25 mouse cellular contexts compared by ENCODE assay signal in genomic region chr7:45193871-45194785, GRCm38 (mm10). TPM values are rescaled to one million over a fixed set of nuclear protein-coding genes. Genes with fewer than 3 reads are reported as not detected.
DNase-seq lines count a peak whose midpoint lies in the region; ATAC-seq and TF ChIP-seq lines count a peak whose summit lies in the region.
"Had no signal": no experiment of that assay in that cellular context is flagged by ENCODE, and none has a peak within 500 bp of the region (broad histone marks: within the 10 kb centered on the region; RNA-seq: fewer than 3 reads in every experiment).

No protein-coding gene starts in this region.

- H3K4me1 ChIP-seq in intestine, embryonic 16.5 days (ENCODE audit: control insufficient read depth, insufficient read depth, low read length) = no peaks in the 10 kb centered on the region
- no peaks in the 10 kb centered on the region for H3K4me1 ChIP-seq in intestine, postnatal 0 days (replicated peaks; ENCODE audit: control insufficient read depth, insufficient read depth, low read length)
- no peaks in the 10 kb centered on the region for H3K4me1 ChIP-seq in hindbrain, postnatal 0 days (ENCODE audit: insufficient read depth, low read length)
- H3K4me1 ChIP-seq in forebrain, postnatal 0 days (ENCODE audit: insufficient read depth) = no peaks in the 10 kb centered on the region
- H3K4me1 ChIP-seq: liver, embryonic 12.5 days had no signal

- peak; percentile 81 for DNase-seq in cerebellum, adult 11-12 months
- DNase-seq in cerebellum, postnatal 25 days = peak; percentile 72 to 83
- DNase-seq in hindbrain, postnatal 0 days (ENCODE audit: low spot score) = no peak
- no peak for DNase-seq in forebrain, postnatal 0 days
- DNase-seq: adrenal gland, postnatal 36 days; heart, postnatal 4 days; right cerebral cortex, postnatal 14 days; thymus, postnatal 4 days had no signal

- H3K4me2 ChIP-seq in intestine, embryonic 16.5 days (ENCODE audit: low read depth, low read length) = no peak overlapping the region
- no peak overlapping the region for H3K4me2 ChIP-seq in intestine, postnatal 0 days (replicated peaks; ENCODE audit: low read depth)
- H3K4me2 ChIP-seq in hindbrain, postnatal 0 days (ENCODE audit: low read depth, low read length) = no peak overlapping the region
- H3K4me2 ChIP-seq in forebrain, postnatal 0 days (ENCODE audit: low read depth) = no peak overlapping the region
- H3K4me2 ChIP-seq: forebrain, embryonic 15.5 days; heart, embryonic 12.5 days; liver, embryonic 12.5 days; lung, embryonic 15.5 days; neural tube, embryonic 12.5 days had no signal

- no peaks in the 10 kb centered on the region for H3K9me3 ChIP-seq in intestine, embryonic 16.5 days (ENCODE audit: control insufficient read depth, low read length)
- H3K9me3 ChIP-seq in intestine, postnatal 0 days (ENCODE audit: control insufficient read depth) = no peaks in the 10 kb centered on the region
- no peaks in the 10 kb centered on the region for H3K9me3 ChIP-seq in hindbrain, postnatal 0 days (ENCODE audit: low read length)
- no peaks in the 10 kb centered on the region for H3K9me3 ChIP-seq in forebrain, postnatal 0 days (ENCODE audit: low read length)
- H3K9me3 ChIP-seq: forebrain, embryonic 15.5 days; heart, embryonic 12.5 days; liver, embryonic 12.5 days; lung, embryonic 15.5 days; megakaryocyte, embryonic 14.5 days; neural tube, embryonic 12.5 days had no signal

- no peaks in the 10 kb centered on the region for H3K36me3 ChIP-seq in intestine, embryonic 16.5 days (ENCODE audit: control insufficient read depth, insufficient read depth, low read length)
- H3K36me3 ChIP-seq in intestine, postnatal 0 days (ENCODE audit: control insufficient read depth, insufficient read depth) = no peaks in the 10 kb centered on the region
- no peaks in the 10 kb centered on the region for H3K36me3 ChIP-seq in hindbrain, postnatal 0 days (ENCODE audit: insufficient read depth, low read length)
- no peaks in the 10 kb centered on the region for H3K36me3 ChIP-seq in forebrain, postnatal 0 days (ENCODE audit: insufficient read depth)
- H3K36me3 ChIP-seq: forebrain, embryonic 15.5 days; heart, embryonic 12.5 days; liver, embryonic 12.5 days; lung, embryonic 15.5 days; neural tube, embryonic 12.5 days had no signal

- TF ChIP-seq CTCF in intestine, postnatal 0 days (IDR thresholded peaks at IDR 0.05; ENCODE audit: low read depth) = no peak
- TF ChIP-seq CTCF in hindbrain, postnatal 0 days (IDR thresholded peaks at IDR 0.05; ENCODE audit: low read depth) = no peak
- TF ChIP-seq CTCF in forebrain, postnatal 0 days (IDR thresholded peaks at IDR 0.05; ENCODE audit: low read depth) = no peak

- H3K4me3 ChIP-seq in intestine, embryonic 16.5 days (ENCODE audit: low read length) = no peak overlapping the region
- H3K4me3 ChIP-seq in intestine, postnatal 0 days (ENCODE audit: low read depth, low read length) = no peak overlapping the region
- H3K4me3 ChIP-seq in hindbrain, postnatal 0 days (ENCODE audit: low read length) = no peak overlapping the region
- H3K4me3 ChIP-seq in forebrain, postnatal 0 days (ENCODE audit: low read depth, low read length) = no peak overlapping the region
- H3K4me3 ChIP-seq: erythroblast, embryonic 14.5 days; forebrain, embryonic 15.5 days; heart, embryonic 12.5 days; liver, embryonic 12.5 days; lung, embryonic 15.5 days; megakaryocyte, embryonic 14.5 days; neural tube, embryonic 12.5 days had no signal

- peak; percentile 37; the same call in 1 of the 2 replicates for ATAC-seq in intestine, embryonic 16.5 days
- no peak for ATAC-seq in intestine, postnatal 0 days
- ATAC-seq in megakaryocyte-erythroid progenitor cell, adult 5-6 weeks (replicated peaks; ENCODE audit: low FRiP score, low TSS enrichment, poor library complexity, severe bottlenecking) = peak; percentile 31
- no peak for ATAC-seq in hindbrain, postnatal 0 days
- ATAC-seq in forebrain, postnatal 0 days = no peak
- ATAC-seq: forebrain, embryonic 15.5 days; inflammation-experienced regulatory T-cells, adult 6 months; liver, embryonic 12.5 days had no signal

- 74% methylated on average over 17 of the region's 17 CpGs for WGBS in intestine, embryonic 16.5 days
- WGBS in intestine, postnatal 0 days = 69% methylated on average over 17 of the region's 17 CpGs
- WGBS in hindbrain, postnatal 0 days = 63% methylated on average over 17 of the region's 17 CpGs
- WGBS in forebrain, postnatal 0 days = 78% methylated on average over 17 of the region's 17 CpGs

- no peak overlapping the region for H3K9ac ChIP-seq in intestine, embryonic 16.5 days (ENCODE audit: low read depth, low read length)
- no peak overlapping the region for H3K9ac ChIP-seq in intestine, postnatal 0 days (ENCODE audit: low read depth, low read length)
- no peak overlapping the region for H3K9ac ChIP-seq in hindbrain, postnatal 0 days (replicated peaks; ENCODE audit: low read length)
- H3K9ac ChIP-seq in forebrain, postnatal 0 days = no peak overlapping the region
- H3K9ac ChIP-seq: forebrain, embryonic 15.5 days; heart, embryonic 12.5 days; liver, embryonic 12.5 days; lung, embryonic 15.5 days had no signal

- no peaks in the 10 kb centered on the region for H3K27me3 ChIP-seq in intestine, embryonic 16.5 days (replicated peaks; ENCODE audit: control insufficient read depth, insufficient read depth, low read length)
- H3K27me3 ChIP-seq in intestine, postnatal 0 days (replicated peaks; ENCODE audit: control insufficient read depth, insufficient read depth, low read length) = peaks cover 19% of the 10 kb centered on the region; the same call in 1 of the 2 replicates
- H3K27me3 ChIP-seq in hindbrain, postnatal 0 days (ENCODE audit: insufficient read depth, low read length) = no peaks in the 10 kb centered on the region
- no peaks in the 10 kb centered on the region for H3K27me3 ChIP-seq in forebrain, postnatal 0 days (ENCODE audit: insufficient read depth, low read length)
- H3K27me3 ChIP-seq: forebrain, embryonic 15.5 days had no signal

- H3K27ac ChIP-seq in intestine, embryonic 16.5 days (ENCODE audit: low read length) = no peak overlapping the region
- no peak overlapping the region for H3K27ac ChIP-seq in intestine, postnatal 0 days (ENCODE audit: low read depth, low read length)
- H3K27ac ChIP-seq in hindbrain, postnatal 0 days = no peak overlapping the region
- H3K27ac ChIP-seq in forebrain, postnatal 0 days (ENCODE audit: low read depth, low read length) = no peak overlapping the region
- H3K27ac ChIP-seq: forebrain, embryonic 15.5 days; liver, embryonic 12.5 days; lung, embryonic 15.5 days; neural tube, embryonic 12.5 days had no signal

RNA-seq across cellular contexts. Expression of gene Ccdc155, which starts 10.6 kb away (rescaled TPM):
- 0.44 and 0.62 TPM in 2 replicates for polyA plus RNA-seq in intestine, embryonic 16.5 days (2015; fragmentation: Nextera tagmentation; extraction: Ambion mirVana)
- 0.07 TPM in 1 of 2 replicates, not detected in the other for polyA plus RNA-seq in intestine, postnatal 0 days (2015; fragmentation: Nextera tagmentation; extraction: Ambion mirVana)
- 0.89 and 2.0 TPM in 2 replicates for total RNA-seq in megakaryocyte-erythroid progenitor cell, adult 5-6 weeks (2014; fragmentation: Nextera tagmentation)
- total RNA-seq in megakaryocyte-erythroid progenitor cell, adult 5-6 weeks (2017) = 0.52 and 1.1 TPM in 2 replicates
- total RNA-seq in hindbrain, postnatal 0 days (2014; rRNA removed) = 0.10 TPM in 1 of 2 replicates, not detected in the other
- 0.46 and 0.55 TPM in 2 replicates for polyA plus RNA-seq in hindbrain, postnatal 0 days (2015; fragmentation: Nextera tagmentation; extraction: Ambion mirVana)
- 0.14 and 0.46 TPM in 2 replicates for total RNA-seq in forebrain, postnatal 0 days (2014; rRNA removed)
- polyA plus RNA-seq in forebrain, postnatal 0 days (2015; fragmentation: Nextera tagmentation; extraction: Ambion mirVana) = 0.35 and 0.97 TPM in 2 replicates
- total RNA-seq: adrenal gland, postnatal 36 days had no signal
- polyA plus RNA-seq: C2C12 had no signal

RNA-seq across cellular contexts. Expression of gene Pth2, which starts 13.3 kb away (rescaled TPM):
- not detected in 2 replicates for polyA plus RNA-seq in intestine, embryonic 16.5 days (2015; fragmentation: Nextera tagmentation; extraction: Ambion mirVana)
- polyA plus RNA-seq in intestine, postnatal 0 days (2015; fragmentation: Nextera tagmentation; extraction: Ambion mirVana) = not detected in 2 replicates
- total RNA-seq in megakaryocyte-erythroid progenitor cell, adult 5-6 weeks (2014; fragmentation: Nextera tagmentation) = not detected in 2 replicates
- total RNA-seq in megakaryocyte-erythroid progenitor cell, adult 5-6 weeks (2017) = not detected in 2 replicates
- not detected in 2 replicates for total RNA-seq in hindbrain, postnatal 0 days (2014; rRNA removed)
- 1.1 and 2.1 TPM in 2 replicates for polyA plus RNA-seq in hindbrain, postnatal 0 days (2015; fragmentation: Nextera tagmentation; extraction: Ambion mirVana)
- total RNA-seq in forebrain, postnatal 0 days (2014; rRNA removed) = not detected in 2 replicates
- 0.34 and 0.48 TPM in 2 replicates for polyA plus RNA-seq in forebrain, postnatal 0 days (2015; fragmentation: Nextera tagmentation; extraction: Ambion mirVana)
- total RNA-seq: adrenal gland, postnatal 36 days; granulocyte monocyte progenitor cell, adult 5-6 weeks; heart, postnatal 4 days; layer of hippocampus, postnatal 25 days; left cerebral cortex, postnatal 36 days had no signal
- polyA plus RNA-seq: C2C12; erythroblast, embryonic 14.5 days; forebrain, embryonic 15.5 days; inflammation-experienced regulatory T-cells, adult 6 months; kidney, embryonic 14.5 days; large intestine, adult 2 months; liver, embryonic 12.5 days; lung, embryonic 15.5 days; neural tube, embryonic 12.5 days had no signal

RNA-seq across cellular contexts. Expression of gene Gfy, which starts 14.8 kb away (rescaled TPM):
- polyA plus RNA-seq in intestine, embryonic 16.5 days (2015; fragmentation: Nextera tagmentation; extraction: Ambion mirVana) = not detected in 2 replicates
- polyA plus RNA-seq in intestine, postnatal 0 days (2015; fragmentation: Nextera tagmentation; extraction: Ambion mirVana) = not detected in 2 replicates
- not detected in 2 replicates for total RNA-seq in megakaryocyte-erythroid progenitor cell, adult 5-6 weeks (2014; fragmentation: Nextera tagmentation)
- 1.9 TPM in 1 of 2 replicates, not detected in the other for total RNA-seq in megakaryocyte-erythroid progenitor cell, adult 5-6 weeks (2017)
- 0.36 TPM in 1 of 2 replicates, not detected in the other for total RNA-seq in hindbrain, postnatal 0 days (2014; rRNA removed)
- not detected in 2 replicates for polyA plus RNA-seq in hindbrain, postnatal 0 days (2015; fragmentation: Nextera tagmentation; extraction: Ambion mirVana)
- not detected in 2 replicates for total RNA-seq in forebrain, postnatal 0 days (2014; rRNA removed)
- polyA plus RNA-seq in forebrain, postnatal 0 days (2015; fragmentation: Nextera tagmentation; extraction: Ambion mirVana) = 0.21 TPM in 1 of 2 replicates, not detected in the other
- total RNA-seq: adrenal gland, postnatal 36 days; granulocyte monocyte progenitor cell, adult 5-6 weeks; heart, postnatal 4 days had no signal
- polyA plus RNA-seq: C2C12; erythroblast, embryonic 14.5 days; forebrain, embryonic 15.5 days; heart, embryonic 12.5 days; inflammation-experienced regulatory T-cells, adult 6 months; kidney, embryonic 14.5 days; large intestine, adult 2 months; liver, embryonic 12.5 days; lung, embryonic 15.5 days; neural tube, embryonic 12.5 days had no signal

RNA-seq across cellular contexts. Expression of gene Dkkl1, which starts 17.8 kb away (rescaled TPM):
- 0.86 and 1.3 TPM in 2 replicates for polyA plus RNA-seq in intestine, embryonic 16.5 days (2015; fragmentation: Nextera tagmentation; extraction: Ambion mirVana)
- 0.47 and 0.55 TPM in 2 replicates for polyA plus RNA-seq in intestine, postnatal 0 days (2015; fragmentation: Nextera tagmentation; extraction: Ambion mirVana)
- total RNA-seq in megakaryocyte-erythroid progenitor cell, adult 5-6 weeks (2014; fragmentation: Nextera tagmentation) = 32.2 and 40.5 TPM in 2 replicates
- 16.4 and 32.1 TPM in 2 replicates for total RNA-seq in megakaryocyte-erythroid progenitor cell, adult 5-6 weeks (2017)
- 15.7 and 18.3 TPM in 2 replicates for total RNA-seq in hindbrain, postnatal 0 days (2014; rRNA removed)
- 24.0 and 25.4 TPM in 2 replicates for polyA plus RNA-seq in hindbrain, postnatal 0 days (2015; fragmentation: Nextera tagmentation; extraction: Ambion mirVana)
- 8.4 and 9.1 TPM in 2 replicates for total RNA-seq in forebrain, postnatal 0 days (2014; rRNA removed)
- polyA plus RNA-seq in forebrain, postnatal 0 days (2015; fragmentation: Nextera tagmentation; extraction: Ambion mirVana) = 8.9 and 12.1 TPM in 2 replicates
- total RNA-seq: adrenal gland, postnatal 36 days; heart, postnatal 4 days had no signal

RNA-seq across cellular contexts. Expression of gene Tead2, which starts 21.4 kb away (rescaled TPM):
- polyA plus RNA-seq in intestine, embryonic 16.5 days (2015; fragmentation: Nextera tagmentation; extraction: Ambion mirVana) = 69.6 and 82.1 TPM in 2 replicates
- 18.7 and 20.8 TPM in 2 replicates for polyA plus RNA-seq in intestine, postnatal 0 days (2015; fragmentation: Nextera tagmentation; extraction: Ambion mirVana)
- not detected in 2 replicates for total RNA-seq in megakaryocyte-erythroid progenitor cell, adult 5-6 weeks (2014; fragmentation: Nextera tagmentation)
- not detected in 2 replicates for total RNA-seq in megakaryocyte-erythroid progenitor cell, adult 5-6 weeks (2017)
- total RNA-seq in hindbrain, postnatal 0 days (2014; rRNA removed) = 58.0 and 73.6 TPM in 2 replicates
- polyA plus RNA-seq in hindbrain, postnatal 0 days (2015; fragmentation: Nextera tagmentation; extraction: Ambion mirVana) = 36.0 and 37.3 TPM in 2 replicates
- 30.6 and 40.6 TPM in 2 replicates for total RNA-seq in forebrain, postnatal 0 days (2014; rRNA removed)
- 18.4 and 22.5 TPM in 2 replicates for polyA plus RNA-seq in forebrain, postnatal 0 days (2015; fragmentation: Nextera tagmentation; extraction: Ambion mirVana)
- total RNA-seq: granulocyte monocyte progenitor cell, adult 5-6 weeks had no signal

Comparison
In these comparisons a context has a peak if more than half of its experiments do, and no peak if none do; other contexts are left out.
1. ATAC-seq: peak in intestine, embryonic 16.5 days (single experiment) and megakaryocyte-erythroid progenitor cell, adult 5-6 weeks (single experiment); none in intestine, postnatal 0 days (single experiment), hindbrain, postnatal 0 days (single experiment) and forebrain, postnatal 0 days (single experiment).
2. DNase-seq: peak in cerebellum, adult 11-12 months (single experiment) and cerebellum, postnatal 25 days (2 of 2); none in hindbrain, postnatal 0 days (single experiment) and forebrain, postnatal 0 days (single experiment).